Mouse (Mus musculus) gastrocnemius, adult 8-10 months (tissue): Measurements from ENCODE around the gene Crb2. TPM values are rescaled to one million over a fixed set of nuclear protein-coding genes. Genes with fewer than 3 reads are reported as not detected.

Source experiments
- total RNA-seq, 4 experiments: library from RNA; stranded (reverse); gene quantifications; 2 replicates each; pipeline ENCODE4 v1.2.4; 2022

Gene Crb2
- total RNA-seq, 4 experiments from 2014 or later = 0.02 to 0.08 (median 0.04) TPM; not detected in 1

Other genes with a start within 250 kb of the Crb2 start
- gene Strbp, start 72.4 kb upstream of the Crb2 start, total RNA-seq = 10 to 100 TPM; 20.8 to 23.8 (median 22.9) TPM